Mouse (Mus musculus): ENCODE data around the gene Sned1.
A peak's percentile ranks its signal among the peaks of the same experiment; 100 is the strongest.

Sned1 gene

GRCm38 (mm10) chr1:93305581-93306337 is 70.1 kb downstream of the Sned1 start, which contains the start of gene Mterf4:
Mterf4 (minus strand) TSS chr1:93305915.
- DNase-seq (ENCODE audit: low spot score), result peak; percentile 83

GRCm38 (mm10) chr1:93323973-93324372 is 88.3 kb downstream of the Sned1 start:
- DNase-seq (ENCODE audit: low spot score), result no peak

DNA sequence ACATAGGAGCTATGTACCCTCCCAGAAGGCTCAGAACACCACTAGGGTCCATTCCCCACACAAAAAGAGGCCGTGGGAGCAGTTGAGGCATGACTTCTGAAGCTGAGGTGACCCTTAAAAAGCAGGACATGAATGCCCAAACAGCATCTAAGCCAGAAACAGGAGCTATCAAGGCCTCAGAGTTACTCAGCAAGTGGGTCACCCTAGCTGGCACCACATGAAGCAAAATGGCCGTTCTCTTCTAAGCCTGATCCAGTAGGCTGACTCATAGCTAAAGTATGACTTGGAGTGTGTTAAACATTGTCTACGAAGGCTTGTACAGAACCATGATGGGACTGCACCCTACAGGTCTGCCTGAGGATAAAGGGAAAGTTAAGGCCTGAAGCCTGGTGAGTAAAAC is 90.8 kb downstream of the Sned1 start:
- DNase-seq (ENCODE audit: low spot score), result no peak

- no peak for DNase-seq (ENCODE audit: low spot score)
Measured at GRCm38 (mm10) chr1:93334621-93335020, 99.0 kb downstream of the Sned1 start.

GRCm38 (mm10) chr1:93342648-93343503 is 107.2 kb downstream of the Sned1 start, which contains the start of the genes Ppp1r7 and Pask:
Ppp1r7 (plus strand) TSS chr1:93342854.
Pask (minus strand) TSS chr1:93343482.
- DNase-seq (ENCODE audit: low spot score), result peak; percentile 95

DNA sequence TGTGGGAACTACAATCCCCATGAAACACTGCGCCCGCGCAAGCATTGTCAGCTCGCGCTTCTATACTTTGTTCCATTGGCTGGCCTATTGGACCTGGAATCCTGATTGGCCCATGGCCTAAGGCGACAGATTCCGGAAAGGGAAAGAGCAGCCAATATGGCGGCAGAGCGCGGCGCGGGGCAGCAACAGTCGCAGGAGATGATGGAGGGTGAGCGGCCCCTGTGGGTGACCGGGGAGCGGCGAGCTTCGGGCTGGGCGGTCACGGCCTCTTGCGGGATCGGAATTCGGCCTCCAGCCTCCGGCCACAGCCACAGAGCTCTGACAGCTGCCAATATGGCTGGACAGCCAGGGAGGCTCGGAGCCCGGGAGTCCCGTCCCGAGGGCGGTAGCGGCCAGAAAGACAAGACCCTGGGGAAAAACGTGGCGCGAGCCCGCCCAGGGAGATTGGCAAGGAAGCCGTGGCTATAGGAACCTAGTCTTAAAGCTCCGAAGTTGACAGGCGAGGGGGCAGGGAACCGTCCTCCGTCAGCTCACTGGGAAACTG is 107.9 kb downstream of the Sned1 start:
- peak; percentile 97 for DNase-seq (ENCODE audit: low spot score)

DNA sequence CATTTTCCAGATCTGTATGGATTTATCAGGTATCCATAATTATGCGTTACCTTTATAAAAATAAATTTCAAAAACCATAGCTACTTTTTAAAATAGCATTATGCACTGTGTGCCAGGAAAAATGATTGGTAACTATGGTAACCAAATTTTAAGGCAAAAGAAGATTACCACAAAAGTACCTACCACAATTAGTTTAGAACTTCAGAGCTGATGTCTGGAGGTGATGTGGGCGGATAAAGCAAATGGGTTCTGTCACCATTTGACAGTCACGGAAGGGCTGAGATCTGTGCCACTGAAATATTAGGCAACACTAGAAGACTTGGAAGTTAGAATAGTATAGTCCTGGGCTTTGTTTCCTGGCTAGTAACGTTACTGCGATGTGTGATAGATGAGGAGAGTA is 111.5 kb downstream of the Sned1 start:
- DNase-seq (ENCODE audit: low spot score), result no peak

- DNase-seq (ENCODE audit: low spot score), result no peak
Measured at GRCm38 (mm10) chr1:93349701-93350100, 114.1 kb downstream of the Sned1 start.

Data from MN1 (cell line).